Mouse (Mus musculus): Measurements from ENCODE around the gene Eif4b. TPM values are rescaled to one million over a fixed set of nuclear protein-coding genes. Genes with fewer than 3 reads are reported as not detected.
A peak's percentile ranks its signal among the peaks of the same experiment; 100 is the strongest.

The Eif4b gene
- polyA plus RNA-seq, 1 experiment from 2014 or later: 65.7 TPM

DNA sequence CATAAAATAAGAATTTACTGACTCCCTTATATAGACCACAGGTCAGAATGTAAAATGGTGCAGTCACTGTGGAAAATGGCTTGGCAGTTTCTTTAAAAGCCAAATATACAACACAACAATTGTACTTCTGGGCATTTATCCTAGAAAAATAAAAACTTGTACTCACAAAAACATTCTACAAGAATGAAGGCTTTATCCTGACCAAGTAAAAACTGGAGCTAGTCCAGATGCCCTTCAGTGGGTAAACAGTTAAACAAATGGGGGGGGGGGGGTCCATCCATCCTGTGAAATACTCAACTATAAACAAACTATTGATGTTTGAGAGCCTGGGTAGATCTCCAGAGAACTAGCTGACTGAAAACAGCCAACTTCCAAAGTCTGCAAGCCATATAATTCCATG, 23.7 kb upstream of the Eif4b start:
- H3K9me3 ChIP-seq: no peaks in the 10 kb centered on the region
- no peak overlapping the region for H3K27ac ChIP-seq (replicated peaks)
- H3K36me3 ChIP-seq: no peaks in the 10 kb centered on the region
- no peak overlapping the region for H3K9ac ChIP-seq
- ATAC-seq (ENCODE audit: extremely low read depth, insufficient number of reproducible peaks, low FRiP score, low TSS enrichment): no peak
- no peak overlapping the region for H3K4me2 ChIP-seq
- no peaks in the 10 kb centered on the region for H3K27me3 ChIP-seq (replicated peaks)
- no peak overlapping the region for H3K4me3 ChIP-seq
- peaks cover 4% of the 10 kb centered on the region; the same call in 1 of the 2 replicates for H3K4me1 ChIP-seq

DNA sequence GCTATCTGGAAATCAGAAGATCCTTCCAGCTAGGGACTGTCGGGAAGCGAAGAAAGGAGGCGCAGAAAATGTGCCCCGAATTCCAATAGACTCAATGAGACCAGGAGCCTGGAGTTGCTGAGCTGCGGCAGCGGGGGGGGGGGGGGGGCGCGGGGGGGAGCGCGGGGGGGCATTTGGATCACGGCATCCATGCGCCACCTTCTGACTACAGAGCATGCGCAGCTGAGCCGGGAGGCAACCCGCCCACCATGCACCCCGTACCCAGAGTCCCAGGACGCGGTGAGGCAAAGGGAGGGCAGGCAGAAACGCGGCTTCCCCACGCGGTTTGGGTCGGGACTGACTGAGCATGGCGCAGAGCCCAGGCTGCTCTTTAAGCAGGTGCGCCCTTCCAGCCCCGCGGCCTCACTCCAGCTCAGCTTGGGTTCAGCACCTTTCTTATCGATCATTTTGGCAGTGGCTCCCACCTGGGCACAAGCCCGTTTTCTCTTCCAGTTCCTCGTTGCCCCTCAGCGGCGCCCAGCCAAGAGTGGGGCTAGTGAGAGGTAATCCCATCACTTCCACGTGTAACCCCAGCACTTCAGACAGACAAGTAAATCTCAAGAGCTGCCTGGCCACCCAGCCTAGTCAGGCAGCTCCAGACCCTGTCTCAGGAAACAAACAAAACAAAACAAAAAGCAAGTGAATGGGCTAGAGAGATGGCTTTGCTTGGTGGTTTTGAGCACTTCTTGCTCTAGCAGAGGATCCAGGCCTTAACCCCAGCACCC, 21.5 kb upstream of the Eif4b start:
- ATAC-seq (ENCODE audit: extremely low read depth, insufficient number of reproducible peaks, low FRiP score, low TSS enrichment): no peak
- Histone ChIP-seq H3K4me2 (peak overlapping the region; percentile 87), H3K9me3 (no peaks in the 10 kb centered on the region), H3K4me3 (peak overlapping the region; percentile 59), H3K27ac (replicated peaks) (peak overlapping the region; percentile 55), H3K36me3 (no peaks in the 10 kb centered on the region), H3K27me3 (replicated peaks) (no peaks in the 10 kb centered on the region), H3K4me1 (peaks cover 7% of the 10 kb centered on the region; the same call in 1 of the 2 replicates), H3K9ac (peak overlapping the region; percentile 81)
- 2% methylated on average over 28 of the region's 33 CpGs for WGBS

DNA sequence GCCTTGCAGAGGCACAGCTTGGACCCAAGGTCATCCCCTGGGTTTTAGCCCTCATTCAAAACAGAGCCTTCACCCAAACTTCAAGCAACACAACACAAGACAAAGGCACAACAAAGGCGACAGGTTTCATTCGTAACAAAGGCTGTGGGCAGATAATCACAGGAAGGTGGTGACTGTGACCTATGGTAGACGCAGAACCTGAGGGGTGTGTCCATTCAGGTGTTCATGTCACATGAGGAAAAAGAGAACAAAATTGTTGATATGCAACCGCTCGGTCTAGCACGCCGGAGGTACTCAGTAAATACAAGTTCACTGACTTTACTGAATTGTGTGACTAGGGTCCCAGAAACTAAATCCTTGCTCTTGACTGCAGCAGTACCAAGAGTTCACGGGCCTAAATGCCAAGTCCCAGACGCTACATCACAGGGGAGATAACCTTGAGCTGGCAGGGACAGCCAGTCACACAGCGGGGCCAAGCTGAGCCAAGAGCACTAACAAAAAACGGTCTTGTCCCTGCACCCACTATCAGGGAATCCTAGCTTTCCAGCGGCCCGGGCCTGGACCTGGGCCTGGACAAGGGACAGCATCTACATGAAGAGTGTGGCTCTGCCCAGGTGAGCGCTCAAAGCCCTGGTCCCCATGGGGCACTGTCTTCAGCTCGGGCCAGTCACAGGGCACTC, 16.9 kb upstream of the Eif4b start:
- Histone ChIP-seq H3K36me3 (no peaks in the 10 kb centered on the region), H3K4me3 (no peak overlapping the region), H3K9ac (no peak overlapping the region), H3K4me2 (no peak overlapping the region), H3K9me3 (no peaks in the 10 kb centered on the region), H3K27me3 (replicated peaks) (no peaks in the 10 kb centered on the region), H3K27ac (replicated peaks) (no peak overlapping the region), H3K4me1 (peaks cover 7% of the 10 kb centered on the region; the same call in 1 of the 2 replicates)
- WGBS: 72% methylated on average over 15 of the region's 15 CpGs
- ATAC-seq (ENCODE audit: extremely low read depth, insufficient number of reproducible peaks, low FRiP score, low TSS enrichment): no peak

DNA sequence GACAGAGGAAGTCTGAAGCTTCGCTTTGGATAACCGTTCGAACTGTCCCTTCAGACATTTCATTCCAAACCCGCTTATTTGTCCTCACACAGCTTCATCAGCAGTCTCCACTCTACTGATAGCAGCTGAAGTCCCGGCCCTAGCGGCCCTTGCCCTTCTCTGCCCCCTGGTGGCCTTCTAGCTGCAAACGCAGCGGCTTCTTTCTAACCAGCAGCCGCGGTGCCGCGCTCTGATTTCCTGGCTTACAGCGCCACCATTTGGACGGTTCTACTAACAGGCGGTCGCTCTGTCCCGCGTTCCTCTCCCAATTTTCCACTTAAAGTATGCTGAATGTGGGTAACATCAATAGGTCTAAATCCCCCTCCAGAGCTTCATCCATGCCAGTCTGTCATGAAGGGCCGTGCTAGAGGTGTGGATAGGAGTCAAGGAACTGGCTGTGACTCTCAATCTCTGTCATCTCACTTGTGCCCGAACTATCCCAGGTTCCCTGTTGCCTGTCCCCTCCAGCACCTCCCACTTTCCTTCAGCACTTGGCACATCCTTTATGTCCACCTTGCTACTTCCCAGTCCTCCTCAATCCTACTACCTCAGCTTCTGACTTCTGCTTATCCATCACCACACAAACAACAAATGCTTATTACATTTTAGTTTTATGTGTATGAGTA, 7.8 kb upstream of the Eif4b start:
- Histone ChIP-seq H3K36me3 (no peaks in the 10 kb centered on the region), H3K4me1 (peaks cover 28% of the 10 kb centered on the region), H3K4me3 (no peak overlapping the region), H3K27ac (replicated peaks) (no peak overlapping the region), H3K9ac (peak overlapping the region; percentile 28; the same call in 1 of the 2 replicates), H3K9me3 (no peaks in the 10 kb centered on the region), H3K27me3 (replicated peaks) (peaks cover 25% of the 10 kb centered on the region), H3K4me2 (no peak overlapping the region)
- 4% methylated on average over 20 of the region's 20 CpGs for WGBS
- peak; percentile 56 for ATAC-seq (ENCODE audit: extremely low read depth, insufficient number of reproducible peaks, low FRiP score, low TSS enrichment)

DNA sequence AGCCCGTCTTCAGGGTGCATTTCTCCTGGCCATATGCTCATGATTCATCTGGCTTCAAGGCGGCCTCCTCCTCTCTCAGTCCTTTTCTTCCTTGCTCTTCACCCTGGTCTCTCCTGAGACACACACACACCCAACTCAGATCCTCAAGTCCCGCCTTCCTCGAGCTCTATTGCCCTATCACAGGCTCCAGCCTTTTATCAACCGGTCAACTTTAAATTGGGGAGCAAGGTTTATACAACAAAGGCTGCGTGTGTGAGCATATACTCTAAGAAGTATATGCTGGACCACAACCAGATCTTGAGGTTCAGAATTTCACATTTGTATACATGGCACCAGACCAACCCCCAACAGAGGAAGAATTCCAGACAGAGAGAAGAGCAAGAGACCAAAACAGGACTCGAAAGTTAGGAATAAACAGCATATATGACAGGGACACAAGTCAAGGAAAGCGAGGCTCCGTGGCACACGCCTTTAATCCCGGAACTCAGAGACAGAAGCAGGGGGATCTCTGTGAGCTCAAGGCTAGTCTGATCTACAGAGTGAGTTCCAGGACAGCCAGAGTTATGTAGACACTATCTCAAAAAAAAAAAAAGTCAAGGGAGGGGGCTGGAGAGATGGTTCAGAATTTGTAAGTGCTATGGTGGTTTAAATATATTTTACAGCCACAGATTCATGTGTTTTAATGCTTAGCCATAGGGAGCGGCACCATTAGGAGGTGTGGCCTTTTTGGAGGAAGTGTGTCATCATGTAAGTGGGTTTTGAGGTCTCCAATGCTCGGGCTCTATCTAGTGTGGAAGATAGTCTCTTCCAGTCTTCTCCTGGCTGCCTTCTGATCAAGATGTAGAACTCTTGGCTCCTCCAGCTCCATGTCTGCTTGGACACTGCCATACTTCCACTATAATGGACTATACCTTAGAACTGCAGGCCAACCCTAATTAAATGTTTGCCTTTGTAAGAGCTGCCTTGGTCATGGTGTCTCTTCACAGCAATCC, 2.8 kb upstream of the Eif4b start:
- H3K27ac ChIP-seq (replicated peaks): no peak overlapping the region
- H3K4me1 ChIP-seq: peaks cover 17% of the 10 kb centered on the region
- H3K27me3 ChIP-seq (replicated peaks): peaks cover 25% of the 10 kb centered on the region
- H3K36me3 ChIP-seq: no peaks in the 10 kb centered on the region
- WGBS: 66% methylated on average over 13 of the region's 13 CpGs
- H3K4me3 ChIP-seq: no peak overlapping the region
- no peaks in the 10 kb centered on the region for H3K9me3 ChIP-seq
- H3K9ac ChIP-seq: no peak overlapping the region
- ATAC-seq (ENCODE audit: extremely low read depth, insufficient number of reproducible peaks, low FRiP score, low TSS enrichment): no peak
- no peak overlapping the region for H3K4me2 ChIP-seq

DNA sequence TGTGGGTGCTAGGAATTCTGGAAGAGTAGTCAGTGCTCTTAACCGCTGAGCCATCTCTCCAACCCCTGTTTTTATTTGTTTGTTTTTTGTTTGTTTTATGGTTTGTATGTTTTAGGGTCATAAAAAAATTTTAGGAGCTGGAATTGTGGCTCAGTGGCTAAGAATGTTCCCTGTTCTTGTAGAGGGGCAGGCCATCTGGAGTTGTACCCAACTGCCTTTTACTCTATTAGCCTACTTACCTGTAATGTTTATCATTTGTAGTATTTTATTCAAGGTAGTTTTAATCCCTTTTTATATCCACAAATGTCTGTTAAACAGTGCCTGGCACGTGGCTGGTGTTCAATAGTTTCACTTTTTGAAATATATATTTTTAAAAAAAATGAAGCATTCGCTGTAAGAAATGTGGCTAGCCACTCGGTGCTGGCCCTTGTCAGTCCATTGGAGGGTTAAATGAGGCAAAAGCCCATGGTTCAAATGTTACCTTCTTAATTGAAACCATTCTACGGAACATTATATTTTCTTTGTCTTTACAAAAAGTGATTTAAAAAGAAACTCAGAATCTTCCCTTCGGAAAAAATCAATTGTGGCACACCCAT, 512 bp upstream of the Eif4b start:
- peak overlapping the region; percentile 98 for H3K9ac ChIP-seq
- H3K4me2 ChIP-seq: peak overlapping the region; percentile 93
- ATAC-seq (ENCODE audit: extremely low read depth, insufficient number of reproducible peaks, low FRiP score, low TSS enrichment): no peak
- H3K27ac ChIP-seq (replicated peaks): 0 out of 2 replicates have a peak overlapping the region, but pooled peaks have one; percentile 10
- WGBS: 17% methylated on average over 6 of the region's 6 CpGs
- H3K27me3 ChIP-seq (replicated peaks): peaks cover 7% of the 10 kb centered on the region
- no peaks in the 10 kb centered on the region for H3K9me3 ChIP-seq
- 0 out of 2 replicates have a peak, but pooled peaks cover 3% of the 10 kb centered on the region for H3K36me3 ChIP-seq
- peak overlapping the region; percentile 87 for H3K4me3 ChIP-seq
- peaks cover 26% of the 10 kb centered on the region for H3K4me1 ChIP-seq

DNA sequence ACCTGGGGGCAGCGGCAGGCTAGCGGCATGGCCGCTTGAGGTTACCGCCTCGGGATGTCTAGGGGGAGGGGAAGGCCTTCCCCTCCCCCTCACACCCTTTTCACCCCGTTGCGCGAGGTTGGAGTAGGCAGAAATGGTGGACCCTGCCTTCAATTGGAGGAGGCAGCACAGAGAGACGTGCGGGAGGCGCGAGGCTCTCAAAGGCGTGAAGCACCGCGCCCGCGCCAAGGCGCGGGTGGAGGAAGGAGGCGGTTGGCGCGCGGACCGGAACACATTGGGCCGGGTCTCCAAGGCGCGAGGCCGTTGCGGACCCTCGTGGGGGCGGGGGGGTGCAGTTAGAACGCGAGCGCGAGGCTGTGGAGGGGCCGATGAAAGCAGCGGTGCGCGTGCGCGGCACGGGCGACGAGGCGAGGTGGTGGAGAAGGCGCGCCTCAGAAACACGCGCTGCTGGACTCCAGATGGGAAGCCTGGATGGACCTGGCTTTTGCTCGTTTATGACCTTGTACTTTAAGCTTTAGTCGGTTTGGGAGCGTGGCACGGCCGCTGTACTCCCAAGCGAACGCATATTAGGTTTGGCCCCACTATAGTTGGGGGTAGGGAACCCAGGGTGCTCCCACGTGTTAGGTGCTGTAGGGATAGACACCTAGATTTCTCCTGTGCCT, 628 bp downstream of the Eif4b start:
- Histone ChIP-seq H3K9me3 (no peaks in the 10 kb centered on the region), H3K27ac (replicated peaks) (peak overlapping the region; percentile 93), H3K4me2 (peak overlapping the region; percentile 93), H3K4me3 (peak overlapping the region; percentile 87), H3K36me3 (0 out of 2 replicates have a peak, but pooled peaks cover 5% of the 10 kb centered on the region), H3K27me3 (replicated peaks) (no peaks in the 10 kb centered on the region; the same call in none of the 2 replicates), H3K9ac (peak overlapping the region; percentile 98), H3K4me1 (peaks cover 29% of the 10 kb centered on the region)
- WGBS: under 1% methylated on average over 57 of the region's 57 CpGs
- ATAC-seq (ENCODE audit: extremely low read depth, insufficient number of reproducible peaks, low FRiP score, low TSS enrichment): peak; percentile 51

DNA sequence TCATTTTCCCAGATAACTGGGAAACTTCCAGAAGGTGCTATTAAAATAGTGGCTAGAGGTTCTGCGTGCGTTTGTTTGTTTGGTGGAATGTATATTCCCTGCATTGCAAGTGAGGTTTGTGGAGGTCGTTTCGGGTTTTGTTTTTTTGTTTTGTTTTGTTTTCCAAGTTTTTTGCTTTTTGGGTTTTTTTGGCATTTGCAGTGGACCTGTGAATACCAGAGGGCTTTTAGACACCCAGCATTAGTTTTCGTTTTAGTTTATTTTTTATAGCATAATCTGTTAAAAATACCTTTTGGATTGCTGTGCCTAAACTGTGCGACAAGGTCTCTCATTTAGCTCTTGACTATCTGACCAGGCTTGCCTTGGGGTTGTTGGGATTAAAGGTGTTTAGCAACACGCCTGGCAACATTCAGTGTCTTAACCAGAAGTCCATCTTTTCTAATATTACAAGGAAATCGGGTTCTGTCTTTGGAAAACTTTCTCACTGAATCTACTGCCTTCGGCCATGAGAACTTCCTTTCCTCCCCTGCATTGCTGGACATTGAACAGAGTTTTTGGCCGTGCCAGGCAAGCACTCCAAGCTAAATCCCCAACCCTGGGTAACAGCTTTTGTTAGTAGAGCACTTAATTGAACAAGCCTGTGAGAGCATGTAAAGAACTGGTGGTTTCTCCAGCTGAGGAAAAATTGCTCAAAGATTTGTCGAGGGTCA, 1.5 kb downstream of the Eif4b start:
- no peaks in the 10 kb centered on the region for H3K9me3 ChIP-seq
- H3K27ac ChIP-seq (replicated peaks): peak overlapping the region; percentile 93
- ATAC-seq (ENCODE audit: extremely low read depth, insufficient number of reproducible peaks, low FRiP score, low TSS enrichment): no peak
- 0 out of 2 replicates have a peak, but pooled peaks cover 8% of the 10 kb centered on the region for H3K36me3 ChIP-seq
- H3K4me3 ChIP-seq: peak overlapping the region; percentile 87
- H3K27me3 ChIP-seq (replicated peaks): no peaks in the 10 kb centered on the region; the same call in 1 of the 2 replicates
- H3K4me2 ChIP-seq: peak overlapping the region; percentile 93
- WGBS: 8% methylated on average over 11 of the region's 11 CpGs
- H3K4me1 ChIP-seq: peaks cover 31% of the 10 kb centered on the region
- peak overlapping the region; percentile 98 for H3K9ac ChIP-seq

DNA sequence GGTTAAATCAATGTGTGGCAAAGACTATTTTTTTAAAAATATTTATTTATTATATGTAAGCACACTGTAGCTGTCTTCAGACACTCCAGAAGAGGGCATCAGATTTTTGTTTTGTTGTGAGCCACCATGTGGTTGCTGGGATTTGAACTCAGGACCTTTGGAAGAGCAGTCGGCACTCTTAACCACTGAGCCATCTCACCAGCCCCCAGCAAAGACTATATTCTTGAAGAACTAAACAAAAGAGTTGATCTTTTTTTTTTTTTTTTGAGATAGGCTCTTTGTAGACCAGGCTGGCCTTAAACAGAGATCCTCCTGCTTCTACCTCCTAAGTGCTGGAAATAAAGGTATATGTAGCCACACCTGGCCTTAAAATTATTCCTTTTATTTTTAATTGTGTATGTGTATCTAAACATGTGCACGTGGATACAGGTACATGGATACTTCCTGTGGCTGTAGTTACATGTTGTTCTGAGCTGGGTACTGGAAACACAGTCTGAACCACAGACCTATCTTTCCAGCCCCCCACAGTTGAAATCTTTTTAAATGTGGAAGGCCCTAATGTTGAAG, 3.6 kb downstream of the Eif4b start:
- H3K9ac ChIP-seq: no peak overlapping the region
- no peak overlapping the region for H3K4me2 ChIP-seq
- peaks cover 37% of the 10 kb centered on the region for H3K4me1 ChIP-seq
- H3K4me3 ChIP-seq: no peak overlapping the region
- no peaks in the 10 kb centered on the region for H3K9me3 ChIP-seq
- H3K36me3 ChIP-seq: peaks cover 23% of the 10 kb centered on the region
- WGBS: 79% methylated on average over 2 of the region's 2 CpGs
- no peaks in the 10 kb centered on the region for H3K27me3 ChIP-seq (replicated peaks)
- ATAC-seq (ENCODE audit: extremely low read depth, insufficient number of reproducible peaks, low FRiP score, low TSS enrichment): no peak
- H3K27ac ChIP-seq (replicated peaks): no peak overlapping the region

Data from heart, embryonic 13.5 days (tissue).